Mouse (Mus musculus): ENCODE measurements at regions not wholly inside any gene's neighbourhood (a gene's known extent, or its start where the extent isn't known, plus 50 kb on each side); places are given as distances from the start of the nearest gene placed in this dataset.

GRCm38 (mm10) chr17:50425110-50425509 lies 84.1 kb upstream of the Plcl2 start:
- Histone ChIP-seq H3K4me1 (ENCODE audit: insufficient read depth, low read depth, low read length) (no peaks in the 10 kb centered on the region), H3K27me3 (ENCODE audit: insufficient read depth, low read length) (no peaks in the 10 kb centered on the region), H3K9me3 (replicated peaks) (peaks cover 42% of the 10 kb centered on the region), H3K4me3 (ENCODE audit: low read depth, low read length) (no peak overlapping the region), H3K36me3 (replicated peaks) (no peaks in the 10 kb centered on the region)
- ATAC-seq (ENCODE audit: extremely low read depth, insufficient number of reproducible peaks, low FRiP score, poor library complexity, severe bottlenecking) (no peak), DNase-seq (ENCODE audit: low spot score) (no peak)
- TF ChIP-seq GATA1 (IDR thresholded peaks at IDR 0.05; ENCODE audit: borderline replicate concordance, low read length), result no peak
- no peak for TF ChIP-seq GATA2 (IDR thresholded peaks at IDR 0.05; ENCODE audit: borderline replicate concordance, low read depth, low read length)
- TF ChIP-seq CTCF (IDR thresholded peaks at IDR 0.05; ENCODE audit: low read depth, low read length), result no peak
- no peak for TF ChIP-seq TAL1 (conservative IDR thresholded peaks at IDR 0.05; ENCODE audit: low read depth, low read length)
- TF ChIP-seq POLR2AphosphoS5 (IDR thresholded peaks at IDR 0.05; ENCODE audit: insufficient replicate concordance, low read depth, low read length), result no peak

- TF ChIP-seq TAL1 (conservative IDR thresholded peaks at IDR 0.05; ENCODE audit: low read depth, low read length), result no peak
- no peak for TF ChIP-seq GATA1 (IDR thresholded peaks at IDR 0.05; ENCODE audit: borderline replicate concordance, low read length)
- TF ChIP-seq CTCF (IDR thresholded peaks at IDR 0.05; ENCODE audit: low read depth, low read length), result no peak
- no peak for TF ChIP-seq GATA2 (IDR thresholded peaks at IDR 0.05; ENCODE audit: borderline replicate concordance, low read depth, low read length)
- TF ChIP-seq POLR2AphosphoS5 (IDR thresholded peaks at IDR 0.05; ENCODE audit: insufficient replicate concordance, low read depth, low read length), result no peak
- H3K4me1 ChIP-seq (ENCODE audit: insufficient read depth, low read depth, low read length), result no peaks in the 10 kb centered on the region
- ATAC-seq (ENCODE audit: extremely low read depth, insufficient number of reproducible peaks, low FRiP score, poor library complexity, severe bottlenecking) (no peak), DNase-seq (ENCODE audit: low spot score) (no peak)
- H3K27me3 ChIP-seq (ENCODE audit: insufficient read depth, low read length), result no peaks in the 10 kb centered on the region
- no peaks in the 10 kb centered on the region for H3K36me3 ChIP-seq (replicated peaks)
- no peak overlapping the region for H3K4me3 ChIP-seq (ENCODE audit: low read depth, low read length)
- H3K9me3 ChIP-seq (replicated peaks), result peaks cover 38% of the 10 kb centered on the region
These were observed 83.7 kb upstream of the Plcl2 start for GRCm38 (mm10) chr17:50425531-50425930.

DNA sequence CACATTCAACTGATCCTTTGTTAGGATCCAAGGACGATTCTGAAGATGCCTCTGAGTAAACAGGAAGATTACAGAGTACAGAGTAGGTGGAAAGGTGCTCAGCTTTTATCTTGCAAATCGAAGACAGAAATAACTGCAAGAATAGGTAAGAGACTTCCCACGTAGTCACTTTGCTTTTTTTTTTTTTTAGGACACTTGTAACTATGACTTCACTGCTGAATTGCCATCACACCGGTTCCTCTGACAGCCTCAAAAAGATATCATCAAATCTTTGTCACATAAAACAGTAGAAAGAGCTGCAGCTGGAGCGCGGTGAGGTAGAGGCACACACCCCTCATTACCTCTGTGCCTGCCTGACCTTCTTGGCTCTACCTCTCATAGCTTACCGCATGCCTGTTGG lies 83.1 kb upstream of the Plcl2 start:
- no peaks in the 10 kb centered on the region for H3K4me1 ChIP-seq (ENCODE audit: insufficient read depth, low read depth, low read length)
- peaks cover 38% of the 10 kb centered on the region for H3K9me3 ChIP-seq (replicated peaks)
- no peaks in the 10 kb centered on the region for H3K27me3 ChIP-seq (ENCODE audit: insufficient read depth, low read length)
- TF ChIP-seq GATA2 (IDR thresholded peaks at IDR 0.05; ENCODE audit: borderline replicate concordance, low read depth, low read length) (no peak), GATA1 (IDR thresholded peaks at IDR 0.05; ENCODE audit: borderline replicate concordance, low read length) (no peak), CTCF (IDR thresholded peaks at IDR 0.05; ENCODE audit: low read depth, low read length) (no peak), POLR2AphosphoS5 (IDR thresholded peaks at IDR 0.05; ENCODE audit: insufficient replicate concordance, low read depth, low read length) (no peak), TAL1 (conservative IDR thresholded peaks at IDR 0.05; ENCODE audit: low read depth, low read length) (no peak)
- H3K4me3 ChIP-seq (ENCODE audit: low read depth, low read length), result no peak overlapping the region
- ATAC-seq (ENCODE audit: extremely low read depth, insufficient number of reproducible peaks, low FRiP score, poor library complexity, severe bottlenecking) (no peak), DNase-seq (ENCODE audit: low spot score) (no peak)
- no peaks in the 10 kb centered on the region for H3K36me3 ChIP-seq (replicated peaks)

GRCm38 (mm10) chr17:50427331-50428003 lies 81.7 kb upstream of the Plcl2 start:
- Histone ChIP-seq H3K4me3 (ENCODE audit: low read depth, low read length) (no peak overlapping the region), H3K9me3 (replicated peaks) (peaks cover 40% of the 10 kb centered on the region), H3K4me1 (ENCODE audit: insufficient read depth, low read depth, low read length) (no peaks in the 10 kb centered on the region), H3K27me3 (ENCODE audit: insufficient read depth, low read length) (no peaks in the 10 kb centered on the region), H3K36me3 (replicated peaks) (no peaks in the 10 kb centered on the region)
- ATAC-seq (ENCODE audit: extremely low read depth, insufficient number of reproducible peaks, low FRiP score, poor library complexity, severe bottlenecking), result no peak
- TF ChIP-seq CTCF (IDR thresholded peaks at IDR 0.05; ENCODE audit: low read depth, low read length) (no peak), POLR2AphosphoS5 (IDR thresholded peaks at IDR 0.05; ENCODE audit: insufficient replicate concordance, low read depth, low read length) (no peak), TAL1 (conservative IDR thresholded peaks at IDR 0.05; ENCODE audit: low read depth, low read length) (no peak), GATA2 (IDR thresholded peaks at IDR 0.05; ENCODE audit: borderline replicate concordance, low read depth, low read length) (no peak), GATA1 (IDR thresholded peaks at IDR 0.05; ENCODE audit: borderline replicate concordance, low read length) (no peak)
- no peak for DNase-seq (ENCODE audit: low spot score)

DNA sequence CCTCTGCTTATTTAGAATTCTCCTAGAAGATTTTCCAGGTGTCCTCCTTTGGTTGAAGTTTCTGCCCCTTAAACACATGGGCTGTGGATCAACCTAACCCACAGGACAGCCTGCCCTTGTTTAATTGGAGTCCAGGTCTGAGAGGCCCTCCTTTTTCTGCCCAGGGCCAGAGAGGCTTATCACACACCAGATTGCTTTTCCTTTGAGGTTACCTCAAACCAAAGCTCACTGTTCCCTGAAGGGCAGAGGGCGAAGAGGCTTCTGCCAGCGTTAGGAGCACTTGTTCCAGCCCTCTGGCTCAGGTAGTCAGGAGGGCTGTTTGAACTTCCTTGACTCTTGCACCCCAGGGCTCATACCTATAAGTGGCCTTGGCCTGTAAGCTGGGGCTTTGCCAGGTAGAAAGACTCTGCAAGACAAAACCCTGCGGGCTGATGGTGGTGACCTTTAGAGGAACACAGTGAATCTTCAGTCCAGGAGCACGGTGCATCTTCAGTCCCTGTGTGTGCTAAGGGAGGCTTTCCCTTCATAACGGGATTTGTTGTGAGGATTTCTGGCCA lies 81.1 kb upstream of the Plcl2 start:
- DNase-seq (ENCODE audit: low spot score), result no peak
- no peaks in the 10 kb centered on the region for H3K4me1 ChIP-seq (ENCODE audit: insufficient read depth, low read depth, low read length)
- no peak for ATAC-seq (ENCODE audit: extremely low read depth, insufficient number of reproducible peaks, low FRiP score, poor library complexity, severe bottlenecking)
- H3K27me3 ChIP-seq (ENCODE audit: insufficient read depth, low read length), result no peaks in the 10 kb centered on the region
- H3K9me3 ChIP-seq (replicated peaks), result peaks cover 45% of the 10 kb centered on the region
- no peaks in the 10 kb centered on the region for H3K36me3 ChIP-seq (replicated peaks)
- TF ChIP-seq GATA1 (IDR thresholded peaks at IDR 0.05; ENCODE audit: borderline replicate concordance, low read length), result no peak
- TF ChIP-seq GATA2 (IDR thresholded peaks at IDR 0.05; ENCODE audit: borderline replicate concordance, low read depth, low read length), result no peak
- TF ChIP-seq TAL1 (conservative IDR thresholded peaks at IDR 0.05; ENCODE audit: low read depth, low read length), result no peak
- no peak for TF ChIP-seq CTCF (IDR thresholded peaks at IDR 0.05; ENCODE audit: low read depth, low read length)
- no peak for TF ChIP-seq POLR2AphosphoS5 (IDR thresholded peaks at IDR 0.05; ENCODE audit: insufficient replicate concordance, low read depth, low read length)
- H3K4me3 ChIP-seq (ENCODE audit: low read depth, low read length), result no peak overlapping the region

GRCm38 (mm10) chr17:50432559-50432958 lies 76.6 kb upstream of the Plcl2 start:
- H3K27me3 ChIP-seq (ENCODE audit: insufficient read depth, low read length), result no peaks in the 10 kb centered on the region
- no peak for DNase-seq (ENCODE audit: low spot score)

More at GRCm38 (mm10) chr17:50432559-50432958, 76.6 kb upstream of the Plcl2 start:
- no peaks in the 10 kb centered on the region for H3K36me3 ChIP-seq (replicated peaks)
- TF ChIP-seq POLR2AphosphoS5 (IDR thresholded peaks at IDR 0.05; ENCODE audit: insufficient replicate concordance, low read depth, low read length) (no peak), GATA2 (IDR thresholded peaks at IDR 0.05; ENCODE audit: borderline replicate concordance, low read depth, low read length) (no peak), CTCF (IDR thresholded peaks at IDR 0.05; ENCODE audit: low read depth, low read length) (no peak), TAL1 (conservative IDR thresholded peaks at IDR 0.05; ENCODE audit: low read depth, low read length) (no peak), GATA1 (IDR thresholded peaks at IDR 0.05; ENCODE audit: borderline replicate concordance, low read length) (no peak)
- no peak overlapping the region for H3K4me3 ChIP-seq (ENCODE audit: low read depth, low read length)
- ATAC-seq (ENCODE audit: extremely low read depth, insufficient number of reproducible peaks, low FRiP score, poor library complexity, severe bottlenecking), result no peak
- peaks cover 58% of the 10 kb centered on the region for H3K9me3 ChIP-seq (replicated peaks)
- H3K4me1 ChIP-seq (ENCODE audit: insufficient read depth, low read depth, low read length), result no peaks in the 10 kb centered on the region

Data from G1E (cell line).